Mouse (Mus musculus) left cerebral cortex, adult 8-10 months (tissue): Measurements from ENCODE around the gene Rab21. TPM values are rescaled to one million over a fixed set of nuclear protein-coding genes. Genes with fewer than 3 reads are reported as not detected.

Experiments used
- total RNA-seq, 4 experiments: library from RNA; stranded (reverse); gene quantifications; 2 replicates each; pipeline ENCODE4 v1.2.4; 2022

Gene Rab21
- total RNA-seq, 4 experiments from 2014 or later, result 51.5 to 59.0 (median 55.1) TPM

Other genes with a start within 250 kb of the Rab21 start
- gene Tph2, start 130.6 kb downstream of the Rab21 start, total RNA-seq, result under 1 TPM; 0.32 to 0.76 (median 0.51) TPM
- 10 to 100 TPM; 47.2 to 71.6 (median 62.2) TPM for gene Tbc1d15, start 64.1 kb downstream of the Rab21 start, total RNA-seq
- 10 to 100 TPM; 29.0 to 57.1 (median 37.9) TPM for gene Tmem19, start 46.9 kb upstream of the Rab21 start, total RNA-seq
- 10 to 100 TPM; 11.9 to 15.5 (median 13.8) TPM for gene Thap2, start 68.8 kb upstream of the Rab21 start, total RNA-seq
- 10 to 100 TPM; 36.3 to 47.5 (median 45.2) TPM for gene Zfc3h1, start 69.4 kb upstream of the Rab21 start, total RNA-seq